Mouse (Mus musculus) embryo, embryonic 11.5 days (tissue): ENCODE measurements around the gene Hoxd4.

Experiments
- DNase-seq: peaks from one replicate; pipeline ENCODE4 v3.0.0-alpha.2; 2012; ENCODE audit warnings: low read depth, low spot score

Gene Hoxd4

GRCm38 (mm10) chr2:74745540-74746297 is 34.0 kb downstream of the Hoxd4 start:
- no peak for DNase-seq

- no peak for DNase-seq
These were observed 34.7 kb downstream of the Hoxd4 start for GRCm38 (mm10) chr2:74746298-74746921.

- DNase-seq, result no peak
These were observed 35.3 kb downstream of the Hoxd4 start for GRCm38 (mm10) chr2:74747006-74747405.

- DNase-seq, result no peak
These were observed 36.0 kb downstream of the Hoxd4 start for GRCm38 (mm10) chr2:74747661-74748141.

GRCm38 (mm10) chr2:74748436-74748995 is 36.8 kb downstream of the Hoxd4 start:
- DNase-seq, result no peak

- DNase-seq, result no peak
These were observed 37.8 kb downstream of the Hoxd4 start for GRCm38 (mm10) chr2:74749337-74750121.

GRCm38 (mm10) chr2:74750731-74751250 is 39.1 kb downstream of the Hoxd4 start:
- no peak for DNase-seq

- DNase-seq, result no peak
These were observed 40.1 kb downstream of the Hoxd4 start for GRCm38 (mm10) chr2:74751861-74752260.

- DNase-seq, result no peak
These were observed 40.9 kb downstream of the Hoxd4 start for GRCm38 (mm10) chr2:74752431-74753174.

GRCm38 (mm10) chr2:74753175-74753523 is 41.4 kb downstream of the Hoxd4 start:
- DNase-seq, result no peak

GRCm38 (mm10) chr2:74753711-74754110 is 42.0 kb downstream of the Hoxd4 start:
- no peak for DNase-seq

GRCm38 (mm10) chr2:74760146-74760545 is 48.4 kb downstream of the Hoxd4 start:
- DNase-seq, result no peak

- no peak for DNase-seq
These were observed 50.2 kb downstream of the Hoxd4 start for GRCm38 (mm10) chr2:74761941-74762340.

- DNase-seq, result no peak
These were observed 51.0 kb downstream of the Hoxd4 start, which contains the start of gene Hoxd1 for GRCm38 (mm10) chr2:74762522-74763244. Gene Hoxd1, plus strand, starts transcription at chr2:74762980.

GRCm38 (mm10) chr2:74763245-74763735 is 51.6 kb downstream of the Hoxd4 start:
- no peak for DNase-seq

GRCm38 (mm10) chr2:74763976-74764375 is 52.2 kb downstream of the Hoxd4 start:
- DNase-seq, result no peak

GRCm38 (mm10) chr2:74774359-74774758 is 62.6 kb downstream of the Hoxd4 start:
- no peak for DNase-seq

GRCm38 (mm10) chr2:74777536-74778275 is 66.0 kb downstream of the Hoxd4 start:
- DNase-seq, result no peak
